In the genomic region with DNA sequence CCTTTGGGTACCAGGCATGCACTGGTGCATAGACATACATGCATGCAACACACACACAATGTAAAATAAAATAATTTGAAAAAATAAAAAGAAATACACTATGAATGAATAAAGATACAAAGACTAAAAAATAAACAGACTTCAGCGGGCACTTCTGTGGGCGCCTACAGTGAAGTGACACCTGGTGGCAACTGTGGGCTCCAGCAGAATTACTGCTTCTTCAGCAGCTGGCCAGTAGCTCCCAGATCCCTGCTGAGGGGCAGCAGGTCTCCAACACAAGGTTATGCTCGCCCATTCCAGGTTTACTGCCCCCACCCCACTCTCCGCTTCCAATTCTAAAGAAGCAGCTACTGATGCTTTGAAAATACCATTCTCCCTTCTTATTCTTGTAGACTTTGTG, we compare ENCODE assay signal across 10 mouse cellular contexts. TPM values are rescaled to one million over a fixed set of nuclear protein-coding genes. Genes with fewer than 3 reads are reported as not detected.
DNase-seq lines count a peak whose midpoint lies in the region; ATAC-seq and TF ChIP-seq lines count a peak whose summit lies in the region.
"Had no signal": no experiment of that assay in that cellular context is flagged by ENCODE, and none has a peak within 500 bp of the region (broad histone marks: within the 10 kb centered on the region; RNA-seq: fewer than 3 reads in every experiment).

No protein-coding gene starts in this region.

- no peak for TF ChIP-seq EP300 in lung, postnatal 0 days (IDR thresholded peaks at IDR 0.05)
- no peak for TF ChIP-seq EP300 in ES-Bruce4 (IDR thresholded peaks at IDR 0.05; ENCODE audit: insufficient read depth, low read depth, low read length)

- H3K4me1 ChIP-seq in lung, postnatal 0 days (ENCODE audit: insufficient read depth, low read depth, low read length) = no peaks in the 10 kb centered on the region
- H3K4me1 ChIP-seq in ES-Bruce4 (ENCODE audit: control insufficient read depth, insufficient read depth, low read length) = no peaks in the 10 kb centered on the region
- H3K4me1 ChIP-seq: embryonic facial prominence, embryonic 10.5 days; forebrain, embryonic 15.5 days had no signal

- H3K9me3 ChIP-seq in lung, postnatal 0 days (ENCODE audit: low read length) = no peaks in the 10 kb centered on the region
- no peaks in the 10 kb centered on the region for H3K9me3 ChIP-seq in ES-Bruce4 (replicated peaks; ENCODE audit: control insufficient read depth, insufficient read depth, low read length, poor library complexity, severe bottlenecking)
- H3K9me3 ChIP-seq: embryonic facial prominence, embryonic 10.5 days; forebrain, embryonic 15.5 days had no signal

- no peak for ATAC-seq in lung, postnatal 0 days
- peak; percentile 71 for ATAC-seq in megakaryocyte, adult 5-6 weeks (ENCODE audit: poor library complexity, severe bottlenecking)
- ATAC-seq: forebrain, embryonic 15.5 days had no signal

- no peak for TF ChIP-seq POLR2A in ES-Bruce4 (IDR thresholded peaks at IDR 0.05; ENCODE audit: insufficient read depth, low read length)

- WGBS in lung, postnatal 0 days = 45% methylated on average over 4 of the region's 4 CpGs

- H3K36me3 ChIP-seq in lung, postnatal 0 days (ENCODE audit: insufficient read depth, low read length) = no peaks in the 10 kb centered on the region
- no peaks in the 10 kb centered on the region for H3K36me3 ChIP-seq in ES-Bruce4 (ENCODE audit: control insufficient read depth, insufficient read depth, low read length, poor library complexity, severe bottlenecking)
- H3K36me3 ChIP-seq: embryonic facial prominence, embryonic 10.5 days; forebrain, embryonic 15.5 days had no signal

- H3K4me2 ChIP-seq in lung, postnatal 0 days (replicated peaks; ENCODE audit: low read depth, low read length) = no peak overlapping the region
- H3K4me2 ChIP-seq: forebrain, embryonic 15.5 days had no signal

- H3K27ac ChIP-seq in lung, postnatal 0 days (ENCODE audit: low read length) = no peak overlapping the region
- H3K27ac ChIP-seq in ES-Bruce4 (ENCODE audit: insufficient read depth, low read length) = no peak overlapping the region
- H3K27ac ChIP-seq: embryonic facial prominence, embryonic 10.5 days; forebrain, embryonic 15.5 days had no signal

- no peak overlapping the region for H3K4me3 ChIP-seq in lung, postnatal 0 days (ENCODE audit: low read depth, low read length)
- no peak overlapping the region for H3K4me3 ChIP-seq in ES-Bruce4 (ENCODE audit: low read depth, low read length)
- H3K4me3 ChIP-seq: embryonic facial prominence, embryonic 10.5 days; forebrain, embryonic 15.5 days had no signal

- H3K9ac ChIP-seq in lung, postnatal 0 days (replicated peaks; ENCODE audit: low read depth) = no peak overlapping the region
- H3K9ac ChIP-seq in ES-Bruce4 (ENCODE audit: low read depth, poor library complexity, severe bottlenecking) = no peak overlapping the region
- H3K9ac ChIP-seq: forebrain, embryonic 15.5 days had no signal

- no peaks in the 10 kb centered on the region for H3K27me3 ChIP-seq in lung, postnatal 0 days (replicated peaks; ENCODE audit: insufficient read depth, low read length)
- no peaks in the 10 kb centered on the region for H3K27me3 ChIP-seq in ES-Bruce4 (ENCODE audit: control insufficient read depth, insufficient read depth, low read length, poor library complexity, severe bottlenecking)
- H3K27me3 ChIP-seq: forebrain, embryonic 15.5 days had no signal

- TF ChIP-seq CTCF in lung, postnatal 0 days (IDR thresholded peaks at IDR 0.05) = peak; percentile 50
- TF ChIP-seq CTCF in ES-Bruce4 (IDR thresholded peaks at IDR 0.05; ENCODE audit: low read depth, low read length) = peak; percentile 1

- DNase-seq in heart, postnatal 4 days = peak; percentile 21
- DNase-seq in heart, adult 9 months (ENCODE audit: low spot score in 2 of 2) = no peak
- DNase-seq in lung, postnatal 0 days (ENCODE audit: low spot score) = no peak
- DNase-seq in lung, postnatal 36 days = no peak
- no peak for DNase-seq in layer of hippocampus, adult 18-20 months (ENCODE audit: low spot score in 2 of 2)
- no peak for DNase-seq in frontal cortex, adult 2 months (ENCODE audit: extremely low spot score in 1 of 2, low spot score in 1 of 2)

RNA-seq across cellular contexts. Expression of a gene that starts 6.4 kb away (rescaled TPM):
- 10 to 100 TPM; 32.8 to 35.5 TPM for total RNA-seq in heart, postnatal 4 days (2021)
- 30.3 and 31.2 TPM in 2 replicates for polyA plus RNA-seq in lung, postnatal 0 days (2015; fragmentation: Nextera tagmentation; extraction: Ambion mirVana)
- 63.8 and 66.1 TPM in 2 replicates for polyA plus RNA-seq in ES-Bruce4 (2011; ENCODE audit: insufficient read depth, insufficient read length, low read depth, missing spikeins)
- total RNA-seq in megakaryocyte, adult 5-6 weeks (2015) = 33.0 and 34.4 TPM in 2 replicates
- total RNA-seq in megakaryocyte, adult 5-6 weeks (2017) = 24.9 and 25.9 TPM in 2 replicates
- total RNA-seq in layer of hippocampus, adult 18-20 months (2021) = 100 to 1,000 TPM; 212 to 213 TPM
- polyA plus RNA-seq in frontal cortex, adult 2 months (2012; rRNA removed) = 134 and 142 TPM in 2 replicates

RNA-seq across cellular contexts. Expression of a gene that starts 12.0 kb away (rescaled TPM):
- total RNA-seq in heart, postnatal 4 days (2021) = 1 to 10 TPM; 1.7 to 1.8 TPM
- 3.4 and 3.6 TPM in 2 replicates for polyA plus RNA-seq in lung, postnatal 0 days (2015; fragmentation: Nextera tagmentation; extraction: Ambion mirVana)
- polyA plus RNA-seq in ES-Bruce4 (2011; ENCODE audit: insufficient read depth, insufficient read length, low read depth, missing spikeins) = 0.15 TPM in 1 of 2 replicates, not detected in the other
- 4.4 and 5.3 TPM in 2 replicates for total RNA-seq in megakaryocyte, adult 5-6 weeks (2015)
- 4.7 and 5.0 TPM in 2 replicates for total RNA-seq in megakaryocyte, adult 5-6 weeks (2017)
- under 1 TPM; 0.38 to 0.79 TPM for total RNA-seq in layer of hippocampus, adult 18-20 months (2021)
- 1.0 and 1.6 TPM in 2 replicates for polyA plus RNA-seq in frontal cortex, adult 2 months (2012; rRNA removed)

RNA-seq across cellular contexts. Expression of a gene that starts 48.2 kb away (rescaled TPM):
- total RNA-seq in heart, postnatal 4 days (2021) = 10 to 100 TPM; 24.6 to 25.3 TPM
- polyA plus RNA-seq in lung, postnatal 0 days (2015; fragmentation: Nextera tagmentation; extraction: Ambion mirVana) = 5.5 and 6.1 TPM in 2 replicates
- polyA plus RNA-seq in ES-Bruce4 (2011; ENCODE audit: insufficient read depth, insufficient read length, low read depth, missing spikeins) = 10.9 and 11.6 TPM in 2 replicates
- 35.6 and 43.1 TPM in 2 replicates for total RNA-seq in megakaryocyte, adult 5-6 weeks (2015)
- 10.2 and 16.1 TPM in 2 replicates for total RNA-seq in megakaryocyte, adult 5-6 weeks (2017)
- 10 to 100 TPM; 29.1 to 29.9 TPM for total RNA-seq in layer of hippocampus, adult 18-20 months (2021)
- 16.4 and 17.0 TPM in 2 replicates for polyA plus RNA-seq in frontal cortex, adult 2 months (2012; rRNA removed)

RNA-seq across cellular contexts. Expression of a gene that starts 53.7 kb away (rescaled TPM):
- total RNA-seq in heart, postnatal 4 days (2021) = 1 to 10 TPM; 1.2 to 1.9 TPM
- 4.6 and 5.1 TPM in 2 replicates for polyA plus RNA-seq in lung, postnatal 0 days (2015; fragmentation: Nextera tagmentation; extraction: Ambion mirVana)
- not detected in 2 replicates for polyA plus RNA-seq in ES-Bruce4 (2011; ENCODE audit: insufficient read depth, insufficient read length, low read depth, missing spikeins)
- 250 and 267 TPM in 2 replicates for total RNA-seq in megakaryocyte, adult 5-6 weeks (2015)
- total RNA-seq in megakaryocyte, adult 5-6 weeks (2017) = 93.7 and 94.5 TPM in 2 replicates
- total RNA-seq in layer of hippocampus, adult 18-20 months (2021) = under 1 TPM; 0.27 to 0.41 TPM
- polyA plus RNA-seq in frontal cortex, adult 2 months (2012; rRNA removed) = 0.38 and 0.52 TPM in 2 replicates

Comparison
In these comparisons a context has a peak if more than half of its experiments do, and no peak if none do; other contexts are left out.
1. RNA of a gene that starts 6.4 kb away (total RNA-seq): 212 to 213 TPM in layer of hippocampus, adult 18-20 months; 32.8 to 35.5 TPM in heart, postnatal 4 days and 24.9 to 34.4 TPM in megakaryocyte, adult 5-6 weeks; every median in the first group is over 4 times any median in the second.